Mouse (Mus musculus): Measurements from ENCODE around the gene Ly9. TPM values are rescaled to one million over a fixed set of nuclear protein-coding genes. Genes with fewer than 3 reads are reported as not detected.

The Ly9 gene
- polyA plus RNA-seq (2014; fragmentation: Nextera tagmentation; extraction: Ambion mirVana) = not detected in 2 replicates

GRCm38 (mm10) chr1:171607176-171607575, at the start of gene Ly9:
TSS of gene Ly9 (minus strand) at chr1:171607410.
- ATAC-seq (replicated peaks; ENCODE audit: insufficient number of reproducible peaks, low FRiP score, low TSS enrichment, low read depth) = no peak

GRCm38 (mm10) chr1:171652734-171653133, 45.5 kb upstream of the Ly9 start, which contains the start of gene Slamf7:
TSS of gene Slamf7 (minus strand) at chr1:171653035.
- Histone ChIP-seq H3K27me3 (ENCODE audit: control insufficient read depth, insufficient read depth, low read length) (no peaks in the 10 kb centered on the region), H3K4me3 (ENCODE audit: low read depth, low read length) (no peak within 1 kb of the TSS), H3K27ac (replicated peaks; ENCODE audit: low read depth, low read length) (no peak within 1 kb of the TSS), H3K36me3 (replicated peaks; ENCODE audit: control insufficient read depth, insufficient read depth, low read depth, low read length) (no peaks in the 10 kb centered on the region), H3K4me2 (ENCODE audit: low read depth, low read length) (no peak within 1 kb of the TSS), H3K4me1 (ENCODE audit: control insufficient read depth, insufficient read depth, low read length) (no peaks in the 10 kb centered on the region), H3K9me3 (replicated peaks; ENCODE audit: control insufficient read depth, low read length) (no peaks in the 10 kb centered on the region), H3K9ac (replicated peaks; ENCODE audit: low read length) (no peak within 1 kb of the TSS)
- DNase-seq (ENCODE audit: low spot score) = no peak
- ATAC-seq (replicated peaks; ENCODE audit: insufficient number of reproducible peaks, low FRiP score, low TSS enrichment, low read depth) = no peak
- WGBS = 87% methylated on average over 5 of the region's 5 CpGs

More at GRCm38 (mm10) chr1:171607176-171607575, at the start of gene Ly9:
- H3K9ac ChIP-seq (replicated peaks; ENCODE audit: low read length) = no peak within 1 kb of the TSS
- no peak for DNase-seq (ENCODE audit: low spot score)
- H3K27me3 ChIP-seq (ENCODE audit: control insufficient read depth, insufficient read depth, low read length) = no peaks in the 10 kb centered on the region
- H3K4me2 ChIP-seq (ENCODE audit: low read depth, low read length) = no peak within 1 kb of the TSS
- H3K27ac ChIP-seq (replicated peaks; ENCODE audit: low read depth, low read length) = no peak within 1 kb of the TSS
- no peaks in the 10 kb centered on the region for H3K4me1 ChIP-seq (ENCODE audit: control insufficient read depth, insufficient read depth, low read length)
- H3K9me3 ChIP-seq (replicated peaks; ENCODE audit: control insufficient read depth, low read length) = no peaks in the 10 kb centered on the region
- WGBS = 88% methylated on average over 9 of the region's 9 CpGs
- H3K4me3 ChIP-seq (ENCODE audit: low read depth, low read length) = no peak within 1 kb of the TSS
- H3K36me3 ChIP-seq (replicated peaks; ENCODE audit: control insufficient read depth, insufficient read depth, low read depth, low read length) = no peaks in the 10 kb centered on the region

GRCm38 (mm10) chr1:171648840-171649239, 41.6 kb upstream of the Ly9 start:
- Histone ChIP-seq H3K27ac (replicated peaks; ENCODE audit: low read depth, low read length) (no peak overlapping the region), H3K4me3 (ENCODE audit: low read depth, low read length) (no peak overlapping the region), H3K36me3 (replicated peaks; ENCODE audit: control insufficient read depth, insufficient read depth, low read depth, low read length) (no peaks in the 10 kb centered on the region), H3K4me1 (ENCODE audit: control insufficient read depth, insufficient read depth, low read length) (no peaks in the 10 kb centered on the region), H3K9me3 (replicated peaks; ENCODE audit: control insufficient read depth, low read length) (no peaks in the 10 kb centered on the region), H3K27me3 (ENCODE audit: control insufficient read depth, insufficient read depth, low read length) (no peaks in the 10 kb centered on the region), H3K9ac (replicated peaks; ENCODE audit: low read length) (no peak overlapping the region), H3K4me2 (ENCODE audit: low read depth, low read length) (no peak overlapping the region)
- DNase-seq (ENCODE audit: low spot score) = no peak
- WGBS = 78% methylated on average over 8 of the region's 8 CpGs
- ATAC-seq (replicated peaks; ENCODE audit: insufficient number of reproducible peaks, low FRiP score, low TSS enrichment, low read depth) = no peak

DNA sequence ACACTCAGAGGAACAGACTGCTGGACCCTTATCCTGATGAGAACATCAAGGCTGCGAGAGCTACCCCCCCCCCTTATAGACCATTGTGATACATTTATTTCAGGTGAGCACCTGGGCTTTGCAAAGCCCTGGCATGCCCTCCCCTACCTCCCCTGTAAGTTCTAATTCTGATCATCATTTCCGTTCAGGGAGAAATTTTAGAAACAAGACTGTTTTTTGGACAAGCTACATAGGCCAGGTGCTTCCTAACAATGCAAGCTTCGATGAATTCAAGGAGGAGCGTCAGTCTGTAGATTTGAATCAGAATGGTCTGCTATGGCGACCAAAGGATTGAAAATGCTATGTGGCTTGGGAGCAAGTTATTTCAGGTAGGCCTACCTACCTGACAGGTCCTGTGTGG, 40.5 kb upstream of the Ly9 start:
- H3K4me2 ChIP-seq (ENCODE audit: low read depth, low read length) = no peak overlapping the region
- H3K27ac ChIP-seq (replicated peaks; ENCODE audit: low read depth, low read length) = no peak overlapping the region
- ATAC-seq (replicated peaks; ENCODE audit: insufficient number of reproducible peaks, low FRiP score, low TSS enrichment, low read depth) = no peak
- H3K4me1 ChIP-seq (ENCODE audit: control insufficient read depth, insufficient read depth, low read length) = no peaks in the 10 kb centered on the region
- H3K9me3 ChIP-seq (replicated peaks; ENCODE audit: control insufficient read depth, low read length) = no peaks in the 10 kb centered on the region
- DNase-seq (ENCODE audit: low spot score) = no peak
- H3K4me3 ChIP-seq (ENCODE audit: low read depth, low read length) = no peak overlapping the region
- H3K36me3 ChIP-seq (replicated peaks; ENCODE audit: control insufficient read depth, insufficient read depth, low read depth, low read length) = no peaks in the 10 kb centered on the region
- WGBS = 88% methylated on average over 5 of the region's 5 CpGs
- H3K27me3 ChIP-seq (ENCODE audit: control insufficient read depth, insufficient read depth, low read length) = no peaks in the 10 kb centered on the region
- no peak overlapping the region for H3K9ac ChIP-seq (replicated peaks; ENCODE audit: low read length)

DNA sequence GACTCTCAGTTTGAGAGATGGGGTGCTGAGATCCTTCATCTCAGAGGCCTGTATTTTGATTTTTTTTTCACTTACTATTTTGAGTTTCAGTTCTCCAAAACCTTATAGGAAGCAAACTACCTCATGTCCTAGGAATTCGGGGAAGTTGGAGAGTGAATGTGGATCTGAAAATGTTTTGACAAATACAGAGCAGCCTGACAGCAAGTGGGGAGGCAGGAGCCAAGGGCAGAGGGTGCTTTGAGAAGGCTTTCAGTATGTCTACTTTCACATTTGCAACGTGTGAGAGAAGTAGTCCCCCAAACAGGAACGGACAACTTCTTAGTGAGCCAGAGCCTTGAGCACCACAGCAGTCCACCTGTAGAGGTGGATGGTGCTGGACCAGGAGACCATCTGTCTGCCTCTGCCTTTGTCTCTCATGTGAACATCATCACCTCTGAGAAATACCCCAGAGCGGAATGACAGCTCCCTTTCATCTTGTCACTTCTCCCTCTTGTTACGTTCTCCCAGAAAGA, 39.3 kb upstream of the Ly9 start:
- Histone ChIP-seq H3K4me3 (ENCODE audit: low read depth, low read length) (no peak overlapping the region), H3K4me2 (ENCODE audit: low read depth, low read length) (no peak overlapping the region), H3K36me3 (replicated peaks; ENCODE audit: control insufficient read depth, insufficient read depth, low read depth, low read length) (no peaks in the 10 kb centered on the region), H3K27ac (replicated peaks; ENCODE audit: low read depth, low read length) (no peak overlapping the region), H3K27me3 (ENCODE audit: control insufficient read depth, insufficient read depth, low read length) (no peaks in the 10 kb centered on the region), H3K4me1 (ENCODE audit: control insufficient read depth, insufficient read depth, low read length) (no peaks in the 10 kb centered on the region), H3K9ac (replicated peaks; ENCODE audit: low read length) (no peak overlapping the region), H3K9me3 (replicated peaks; ENCODE audit: control insufficient read depth, low read length) (no peaks in the 10 kb centered on the region)
- 77% methylated on average over 5 of the region's 5 CpGs for WGBS
- DNase-seq (ENCODE audit: low spot score) = no peak
- ATAC-seq (replicated peaks; ENCODE audit: insufficient number of reproducible peaks, low FRiP score, low TSS enrichment, low read depth) = no peak

DNA sequence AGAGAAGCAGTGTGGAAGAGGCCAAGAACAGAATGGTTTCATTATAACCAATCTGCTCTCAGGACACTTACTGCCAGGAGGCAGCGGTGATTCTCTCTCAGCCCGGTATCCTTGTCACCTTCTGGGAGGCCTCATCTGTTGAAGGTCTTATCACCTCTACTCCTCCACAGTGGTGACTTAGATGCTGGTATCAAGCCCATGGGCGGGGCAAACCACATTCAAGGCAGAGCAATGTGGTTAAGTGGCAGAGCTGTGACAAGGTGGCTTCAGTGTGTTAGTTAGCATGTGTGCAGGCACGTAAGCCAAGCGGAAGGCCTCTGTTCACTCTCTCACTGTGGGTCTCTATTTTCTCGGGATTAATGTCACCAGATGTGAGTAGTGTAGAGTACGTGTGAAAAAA, 36.4 kb upstream of the Ly9 start:
- H3K27ac ChIP-seq (replicated peaks; ENCODE audit: low read depth, low read length) = no peak overlapping the region
- no peak overlapping the region for H3K9ac ChIP-seq (replicated peaks; ENCODE audit: low read length)
- H3K4me1 ChIP-seq (ENCODE audit: control insufficient read depth, insufficient read depth, low read length) = no peaks in the 10 kb centered on the region
- no peaks in the 10 kb centered on the region for H3K9me3 ChIP-seq (replicated peaks; ENCODE audit: control insufficient read depth, low read length)
- ATAC-seq (replicated peaks; ENCODE audit: insufficient number of reproducible peaks, low FRiP score, low TSS enrichment, low read depth) (no peak), DNase-seq (ENCODE audit: low spot score) (no peak)
- WGBS = 87% methylated on average over 7 of the region's 7 CpGs
- H3K36me3 ChIP-seq (replicated peaks; ENCODE audit: control insufficient read depth, insufficient read depth, low read depth, low read length) = no peaks in the 10 kb centered on the region
- H3K4me3 ChIP-seq (ENCODE audit: low read depth, low read length) = no peak overlapping the region
- no peaks in the 10 kb centered on the region for H3K27me3 ChIP-seq (ENCODE audit: control insufficient read depth, insufficient read depth, low read length)
- H3K4me2 ChIP-seq (ENCODE audit: low read depth, low read length) = no peak overlapping the region

- H3K4me3 ChIP-seq (ENCODE audit: low read depth, low read length) = no peak overlapping the region
- no peak for ATAC-seq (replicated peaks; ENCODE audit: insufficient number of reproducible peaks, low FRiP score, low TSS enrichment, low read depth)
- H3K27me3 ChIP-seq (ENCODE audit: control insufficient read depth, insufficient read depth, low read length) = no peaks in the 10 kb centered on the region
- WGBS = 93% methylated on average over 6 of the region's 6 CpGs
- no peak for DNase-seq (ENCODE audit: low spot score)
- H3K9me3 ChIP-seq (replicated peaks; ENCODE audit: control insufficient read depth, low read length) = no peaks in the 10 kb centered on the region
- H3K4me2 ChIP-seq (ENCODE audit: low read depth, low read length) = no peak overlapping the region
- no peaks in the 10 kb centered on the region for H3K36me3 ChIP-seq (replicated peaks; ENCODE audit: control insufficient read depth, insufficient read depth, low read depth, low read length)
- H3K4me1 ChIP-seq (ENCODE audit: control insufficient read depth, insufficient read depth, low read length) = no peaks in the 10 kb centered on the region
- H3K9ac ChIP-seq (replicated peaks; ENCODE audit: low read length) = no peak overlapping the region
- H3K27ac ChIP-seq (replicated peaks; ENCODE audit: low read depth, low read length) = no peak overlapping the region
These were observed 33.6 kb upstream of the Ly9 start for GRCm38 (mm10) chr1:171640796-171641195.

GRCm38 (mm10) chr1:171638686-171639085, 31.5 kb upstream of the Ly9 start:
- Histone ChIP-seq H3K9me3 (replicated peaks; ENCODE audit: control insufficient read depth, low read length) (no peaks in the 10 kb centered on the region), H3K4me2 (ENCODE audit: low read depth, low read length) (no peak overlapping the region), H3K9ac (replicated peaks; ENCODE audit: low read length) (no peak overlapping the region), H3K4me3 (ENCODE audit: low read depth, low read length) (no peak overlapping the region), H3K27ac (replicated peaks; ENCODE audit: low read depth, low read length) (no peak overlapping the region), H3K27me3 (ENCODE audit: control insufficient read depth, insufficient read depth, low read length) (no peaks in the 10 kb centered on the region), H3K36me3 (replicated peaks; ENCODE audit: control insufficient read depth, insufficient read depth, low read depth, low read length) (no peaks in the 10 kb centered on the region), H3K4me1 (ENCODE audit: control insufficient read depth, insufficient read depth, low read length) (no peaks in the 10 kb centered on the region)
- WGBS = 65% methylated on average over 2 of the region's 2 CpGs
- DNase-seq (ENCODE audit: low spot score) (no peak), ATAC-seq (replicated peaks; ENCODE audit: insufficient number of reproducible peaks, low FRiP score, low TSS enrichment, low read depth) (no peak)
